Mouse (Mus musculus) neutrophil, adult 5-6 weeks (primary cell): ENCODE data around the gene Tmem82. TPM values are rescaled to one million over a fixed set of nuclear protein-coding genes. Genes with fewer than 3 reads are reported as not detected.
A peak's percentile ranks its signal among the peaks of the same experiment; 100 is the strongest.
"Not testable (repeated sequence)": the region's sequence is repeated elsewhere in the genome, so short reads cannot be mapped to it uniquely, and the experiment has no call there.

Source experiments
- ATAC-seq: fragments of 151-379, 151-347 bp; 2 replicates; pipeline ENCODE4 v1.8.0; 2017; ENCODE audit warnings: mild to moderate bottlenecking, moderate TSS enrichment; ENCODE audit not compliant: insufficient number of reproducible peaks, poor library complexity, low FRiP score, severe bottlenecking; ENCODE audit errors: extremely low read depth
- total RNA-seq: library from RNA; stranded (forward); fragments of 200-1000 nt; gene quantifications from 2 replicates; pipeline ENCODE4 v1.2.3, GENCODE M21; 2017

The Tmem82 gene
- total RNA-seq, 1 experiment from 2014 or later = not detected

GRCm38 (mm10) chr4:141595605-141596268 is 22.7 kb downstream of the Tmem82 start:
- ATAC-seq = no peak

- no peak for ATAC-seq
Measured at GRCm38 (mm10) chr4:141595138-141595537, 23.3 kb downstream of the Tmem82 start.

- ATAC-seq = no peak
Measured at GRCm38 (mm10) chr4:141591547-141591946, 26.9 kb downstream of the Tmem82 start.

- no peak for ATAC-seq
Measured at GRCm38 (mm10) chr4:141583919-141584318, 34.5 kb downstream of the Tmem82 start.

- no peak for ATAC-seq
Measured at GRCm38 (mm10) chr4:141581051-141581450, 37.4 kb downstream of the Tmem82 start.

GRCm38 (mm10) chr4:141578833-141579232 is 39.6 kb downstream of the Tmem82 start:
- no peak for ATAC-seq

GRCm38 (mm10) chr4:141576877-141577276 is 41.6 kb downstream of the Tmem82 start:
- ATAC-seq = no peak

- no peak for ATAC-seq
Measured at GRCm38 (mm10) chr4:141576404-141576803, 42.0 kb downstream of the Tmem82 start.

- ATAC-seq = peak; percentile 73
Measured at GRCm38 (mm10) chr4:141574789-141575702, 43.4 kb downstream of the Tmem82 start.

- ATAC-seq = peak; percentile 49
Measured at GRCm38 (mm10) chr4:141573359-141573966, 45.0 kb downstream of the Tmem82 start.

GRCm38 (mm10) chr4:141572668-141573358 is 45.6 kb downstream of the Tmem82 start:
- ATAC-seq = no peak

- no peak for ATAC-seq
Measured at GRCm38 (mm10) chr4:141571934-141572333, 46.5 kb downstream of the Tmem82 start.

GRCm38 (mm10) chr4:141571337-141571739 is 47.1 kb downstream of the Tmem82 start:
- no peak for ATAC-seq

GRCm38 (mm10) chr4:141570821-141571220 is 47.6 kb downstream of the Tmem82 start:
- ATAC-seq = no peak

GRCm38 (mm10) chr4:141570004-141570403 is 48.4 kb downstream of the Tmem82 start:
- ATAC-seq = no peak

GRCm38 (mm10) chr4:141568966-141569365 is 49.5 kb downstream of the Tmem82 start:
- ATAC-seq = peak; percentile 14; the same call in 1 of the 2 replicates

- not testable (repeated sequence) for ATAC-seq
Measured at GRCm38 (mm10) chr4:141567174-141567573, 51.3 kb downstream of the Tmem82 start.

GRCm38 (mm10) chr4:141566187-141566586 is 52.2 kb downstream of the Tmem82 start:
- ATAC-seq = no peak

GRCm38 (mm10) chr4:141565325-141565724 is 53.1 kb downstream of the Tmem82 start:
- no peak for ATAC-seq
